Mouse (Mus musculus): ENCODE measurements around the gene Scpep1.
A peak's percentile ranks its signal among the peaks of the same experiment; 100 is the strongest.

The Scpep1 gene

GRCm38 (mm10) chr11:88973776-88974701 is 18.8 kb upstream of the Scpep1 start:
- peak; percentile 95 for DNase-seq (ENCODE audit: low read depth)

GRCm38 (mm10) chr11:88970202-88970732 is 15.0 kb upstream of the Scpep1 start, which contains the start of gene Coil:
TSS of gene Coil (plus strand) at chr11:88970252.
- no peak for DNase-seq (ENCODE audit: low read depth)

GRCm38 (mm10) chr11:88966881-88967361 is 11.7 kb upstream of the Scpep1 start, which contains the start of gene Elobl:
TSS of gene Elobl (minus strand) at chr11:88966931.
- DNase-seq (ENCODE audit: low read depth): no peak

- no peak for DNase-seq (ENCODE audit: low read depth)
Observed at GRCm38 (mm10) chr11:88958851-88959250, 3.6 kb upstream of the Scpep1 start.

GRCm38 (mm10) chr11:88954803-88955202 is 462 bp downstream of the Scpep1 start:
- DNase-seq (ENCODE audit: low read depth): peak; percentile 82

- peak; percentile 15 for DNase-seq (ENCODE audit: low read depth)
Observed at GRCm38 (mm10) chr11:88953582-88953981, 1.7 kb downstream of the Scpep1 start.

GRCm38 (mm10) chr11:88952117-88952516 is 3.1 kb downstream of the Scpep1 start:
- peak; percentile 50 for DNase-seq (ENCODE audit: low read depth)

- DNase-seq (ENCODE audit: low read depth): no peak
Observed at GRCm38 (mm10) chr11:88951576-88951975, 3.7 kb downstream of the Scpep1 start.

- peak; percentile 29 for DNase-seq (ENCODE audit: low read depth)
Observed at GRCm38 (mm10) chr11:88950640-88951250, 4.5 kb downstream of the Scpep1 start.

- DNase-seq (ENCODE audit: low read depth): peak; percentile 58
Observed at GRCm38 (mm10) chr11:88949802-88950639, 5.2 kb downstream of the Scpep1 start.

GRCm38 (mm10) chr11:88948896-88949295 is 6.4 kb downstream of the Scpep1 start:
- no peak for DNase-seq (ENCODE audit: low read depth)

GRCm38 (mm10) chr11:88945971-88946585 is 9.2 kb downstream of the Scpep1 start:
- DNase-seq (ENCODE audit: low read depth): no peak

- DNase-seq (ENCODE audit: low read depth): no peak
Observed at GRCm38 (mm10) chr11:88941489-88941888, 13.8 kb downstream of the Scpep1 start.

- DNase-seq (ENCODE audit: low read depth): no peak
Observed at GRCm38 (mm10) chr11:88939634-88940033, 15.6 kb downstream of the Scpep1 start.

GRCm38 (mm10) chr11:88938770-88939169 is 16.5 kb downstream of the Scpep1 start:
- DNase-seq (ENCODE audit: low read depth): no peak

GRCm38 (mm10) chr11:88937886-88938285 is 17.4 kb downstream of the Scpep1 start:
- no peak for DNase-seq (ENCODE audit: low read depth)

- no peak for DNase-seq (ENCODE audit: low read depth)
Observed at GRCm38 (mm10) chr11:88934089-88935000, 20.9 kb downstream of the Scpep1 start.

- no peak for DNase-seq (ENCODE audit: low read depth)
Observed at GRCm38 (mm10) chr11:88933030-88933429, 22.2 kb downstream of the Scpep1 start.

GRCm38 (mm10) chr11:88931692-88932530 is 23.4 kb downstream of the Scpep1 start:
- DNase-seq (ENCODE audit: low read depth): no peak
